Mouse (Mus musculus) neural tube, embryonic 12.5 days (tissue): Measurements from ENCODE around the gene Coro1a. TPM values are rescaled to one million over a fixed set of nuclear protein-coding genes. Genes with fewer than 3 reads are reported as not detected.

Experiments
- ATAC-seq: fragments of 200-750 bp; cut with Nextera tagmentation; 2 replicates; pipeline ENCODE4 v1.8.0; 2017; ENCODE audit warnings: low read depth, mild to moderate bottlenecking, moderate TSS enrichment, moderate library complexity; ENCODE audit not compliant: low FRiP score
- H3K27ac ChIP-seq: fragments of 300-500 bp; sonication (generic); 2 replicates; pipeline ENCODE4 v1.5.1; 2016
- H3K27me3 ChIP-seq: fragments of 300-500 bp; sonication (generic); replicated peaks from 2 replicates; pipeline ENCODE4 v1.6.1; 2016; ENCODE audit warnings: mild to moderate bottlenecking
- H3K36me3 ChIP-seq: fragments of 300-500 bp; sonication (generic); 2 replicates; pipeline ENCODE4 v1.6.1; 2016; ENCODE audit warnings: mild to moderate bottlenecking
- H3K4me1 ChIP-seq: fragments of 300-500 bp; sonication (generic); 2 replicates; pipeline ENCODE4 v1.6.1; 2016
- H3K4me2 ChIP-seq: fragments of 300-500 bp; sonication (generic); replicated peaks from 2 replicates; pipeline ENCODE4 v1.6.1; 2016; ENCODE audit warnings: mild to moderate bottlenecking
- H3K4me3 ChIP-seq: fragments of 300-500 bp; sonication (generic); 2 replicates; pipeline ENCODE4 v1.5.1; 2016
- H3K9ac ChIP-seq: fragments of 300-500 bp; sonication (generic); 2 replicates; pipeline ENCODE4 v1.6.1; 2016; ENCODE audit warnings: mild to moderate bottlenecking
- H3K9me3 ChIP-seq: fragments of 300-500 bp; sonication (generic); 2 replicates; pipeline ENCODE4 v1.6.1; 2016; ENCODE audit warnings: mild to moderate bottlenecking
- WGBS: fragments of 180-500 bp; shearing (Covaris S2); methylation state at CpG from one replicate; pipeline ENCODE4 v1.1.7; 2016; 5-methylcytosine and 5-hydroxymethylcytosine counted together
- polyA plus RNA-seq: library from polyadenylated mRNA; unstranded; fragments of >200 nt; fragmentation: Nextera tagmentation; extraction: Ambion mirVana; gene quantifications from 2 replicates; pipeline ENCODE4 v1.2.1, GENCODE M21; 2016

Coro1a gene
- polyA plus RNA-seq, 1 experiment from 2014 or later, result 70.5 TPM

DNA sequence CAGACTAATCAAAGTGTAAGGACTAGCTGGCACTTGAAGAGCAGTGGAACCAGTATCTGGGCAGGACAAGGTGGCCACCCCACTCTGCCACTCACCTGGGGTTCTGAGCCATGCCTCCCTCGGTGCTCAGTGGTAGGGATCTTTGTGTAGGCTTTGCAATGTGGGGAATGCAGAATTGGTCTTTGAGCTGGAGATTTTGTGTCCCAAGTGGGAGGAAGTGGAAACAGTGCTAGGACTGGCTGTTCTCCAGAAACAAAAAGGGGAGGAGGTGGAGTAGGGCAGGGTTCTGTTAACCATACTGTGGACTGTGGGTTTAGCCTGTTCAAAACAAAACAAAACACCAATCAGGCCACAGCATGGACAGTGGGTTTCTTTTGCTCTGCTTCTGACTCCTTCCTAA lies 31.4 kb downstream of the Coro1a start, which contains the start of gene Sult1a1:
Gene Sult1a1 (minus strand): TSS at position 226 of the 400 bp plus-strand sequence.
- Histone ChIP-seq H3K4me1 (no peaks in the 10 kb centered on the region), H3K9ac (no peak within 1 kb of the TSS), H3K4me3 (no peak within 1 kb of the TSS), H3K36me3 (peaks cover 25% of the 10 kb centered on the region), H3K27ac (no peak within 1 kb of the TSS), H3K4me2 (no peak within 1 kb of the TSS), H3K27me3 (no peaks in the 10 kb centered on the region), H3K9me3 (no peaks in the 10 kb centered on the region)
- 86% methylated on average over 1 of the region's 1 CpGs for WGBS
- ATAC-seq, result no peak

DNA sequence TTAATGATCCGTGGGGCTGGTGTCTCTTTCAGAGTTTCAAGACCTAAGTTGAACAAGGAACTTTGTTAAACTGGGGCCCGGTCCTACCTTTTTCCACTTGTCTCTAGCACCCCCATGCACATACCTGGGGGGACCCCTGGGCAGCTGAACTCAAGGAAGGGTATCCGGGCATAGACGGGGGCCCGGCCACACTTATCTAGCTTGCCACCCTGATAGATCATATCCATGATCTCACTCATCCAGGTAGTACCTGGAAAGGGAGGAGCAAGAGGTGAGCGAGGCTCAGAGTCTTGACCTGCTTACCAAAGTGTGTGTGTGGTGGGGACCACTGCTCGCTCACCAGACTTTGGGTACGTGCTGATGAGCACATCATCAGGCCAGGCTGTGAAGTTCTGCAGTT lies 32.5 kb downstream of the Coro1a start:
- H3K9ac ChIP-seq, result no peak overlapping the region
- no peak overlapping the region for H3K27ac ChIP-seq
- peaks cover 27% of the 10 kb centered on the region for H3K36me3 ChIP-seq
- no peak overlapping the region for H3K4me2 ChIP-seq
- no peak overlapping the region for H3K4me3 ChIP-seq
- WGBS, result 93% methylated on average over 8 of the region's 8 CpGs
- no peak for ATAC-seq
- H3K9me3 ChIP-seq, result no peaks in the 10 kb centered on the region
- no peaks in the 10 kb centered on the region for H3K27me3 ChIP-seq
- H3K4me1 ChIP-seq, result no peaks in the 10 kb centered on the region

GRCm38 (mm10) chr7:126672111-126672510 lies 35.5 kb downstream of the Coro1a start:
- ATAC-seq, result no peak
- 94% methylated on average over 9 of the region's 9 CpGs for WGBS
- H3K4me2 ChIP-seq, result no peak overlapping the region
- H3K4me3 ChIP-seq, result no peak overlapping the region
- H3K9ac ChIP-seq, result no peak overlapping the region
- H3K36me3 ChIP-seq, result peaks cover 34% of the 10 kb centered on the region
- no peaks in the 10 kb centered on the region for H3K4me1 ChIP-seq
- H3K27me3 ChIP-seq, result no peaks in the 10 kb centered on the region
- no peak overlapping the region for H3K27ac ChIP-seq
- no peaks in the 10 kb centered on the region for H3K9me3 ChIP-seq

- Histone ChIP-seq H3K27ac (no peak overlapping the region), H3K4me2 (no peak overlapping the region), H3K27me3 (no peaks in the 10 kb centered on the region), H3K4me1 (no peaks in the 10 kb centered on the region), H3K4me3 (no peak overlapping the region), H3K9me3 (no peaks in the 10 kb centered on the region), H3K36me3 (peaks cover 49% of the 10 kb centered on the region), H3K9ac (no peak overlapping the region)
- no peak for ATAC-seq
- WGBS, result 96% methylated on average over 3 of the region's 3 CpGs
These were observed 37.4 kb downstream of the Coro1a start for GRCm38 (mm10) chr7:126670152-126670551.

- Histone ChIP-seq H3K4me2 (no peak overlapping the region), H3K4me3 (no peak overlapping the region), H3K9me3 (no peaks in the 10 kb centered on the region), H3K4me1 (no peaks in the 10 kb centered on the region), H3K27ac (no peak overlapping the region), H3K9ac (no peak overlapping the region), H3K36me3 (peaks cover 53% of the 10 kb centered on the region), H3K27me3 (no peaks in the 10 kb centered on the region)
- no peak for ATAC-seq
- 87% methylated on average over 5 of the region's 5 CpGs for WGBS
These were observed 39.1 kb downstream of the Coro1a start for GRCm38 (mm10) chr7:126668452-126668851.

DNA sequence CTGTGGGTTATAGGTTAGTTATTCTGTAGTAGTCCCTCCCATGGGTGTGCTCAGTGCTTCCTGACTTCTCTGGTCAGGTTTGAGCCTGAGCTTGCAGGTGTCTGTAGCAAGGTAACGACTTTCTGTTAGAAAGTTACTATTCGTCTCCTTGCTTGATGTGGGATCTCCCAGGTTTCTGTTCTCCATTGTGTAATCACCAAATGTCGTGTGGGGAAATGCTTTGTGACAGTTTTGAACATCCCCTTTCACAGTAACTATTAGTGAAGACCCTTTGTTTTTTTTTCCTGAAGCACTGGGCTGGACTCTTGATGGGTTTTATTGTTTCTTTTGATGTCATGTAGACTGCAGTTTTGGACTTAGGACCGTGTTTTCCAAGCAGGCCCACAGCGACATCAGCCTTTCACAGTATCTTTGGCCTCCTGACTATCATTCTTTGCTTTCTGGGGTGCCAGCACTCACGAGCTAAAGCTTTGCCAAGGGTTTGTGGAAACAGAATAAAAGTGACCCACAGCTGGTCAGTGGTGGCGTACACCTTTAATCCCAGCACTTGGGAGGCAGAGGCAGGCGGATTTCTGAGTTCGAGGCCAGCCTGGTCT lies 40.0 kb downstream of the Coro1a start:
- Histone ChIP-seq H3K27me3 (no peaks in the 10 kb centered on the region), H3K9me3 (no peaks in the 10 kb centered on the region), H3K4me3 (no peak overlapping the region), H3K4me2 (no peak overlapping the region), H3K36me3 (peaks cover 48% of the 10 kb centered on the region), H3K4me1 (no peaks in the 10 kb centered on the region), H3K9ac (no peak overlapping the region), H3K27ac (no peak overlapping the region)
- ATAC-seq, result no peak
- WGBS, result 80% methylated on average over 9 of the region's 9 CpGs

DNA sequence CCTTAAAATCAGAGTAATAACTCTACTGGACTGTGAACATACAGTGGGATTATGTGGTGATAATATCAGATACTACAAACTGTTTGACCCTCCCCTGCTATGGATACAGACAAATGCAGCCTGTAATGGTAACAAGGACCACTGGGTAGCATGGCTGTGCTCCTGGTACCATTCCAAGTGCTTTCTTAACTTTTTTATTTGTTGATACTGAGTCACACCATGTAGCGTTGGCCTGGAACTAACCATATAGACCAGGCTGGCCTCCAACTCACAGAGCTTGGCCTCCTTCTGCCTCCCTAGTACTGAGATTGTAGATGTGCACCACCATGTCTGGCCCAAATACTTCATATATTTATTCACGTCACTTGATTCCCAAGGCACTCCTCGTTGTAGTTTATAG lies 42.3 kb downstream of the Coro1a start:
- WGBS, result 95% methylated on average over 3 of the region's 3 CpGs

GRCm38 (mm10) chr7:126663646-126664045 lies 43.9 kb downstream of the Coro1a start:
- Histone ChIP-seq H3K9me3 (no peaks in the 10 kb centered on the region), H3K9ac (no peak overlapping the region), H3K4me2 (no peak overlapping the region), H3K4me1 (no peaks in the 10 kb centered on the region), H3K4me3 (no peak overlapping the region), H3K27me3 (no peaks in the 10 kb centered on the region), H3K36me3 (peaks cover 32% of the 10 kb centered on the region), H3K27ac (no peak overlapping the region)
- 73% methylated on average over 8 of the region's 8 CpGs for WGBS
- ATAC-seq, result no peak

More for the DNA sequence above, 42.3 kb downstream of the Coro1a start:
- Histone ChIP-seq H3K4me1 (no peaks in the 10 kb centered on the region), H3K36me3 (peaks cover 32% of the 10 kb centered on the region), H3K9me3 (no peaks in the 10 kb centered on the region), H3K27me3 (no peaks in the 10 kb centered on the region), H3K27ac (no peak overlapping the region), H3K9ac (no peak overlapping the region), H3K4me3 (no peak overlapping the region), H3K4me2 (no peak overlapping the region)
- no peak for ATAC-seq

GRCm38 (mm10) chr7:126659771-126660170 lies 47.8 kb downstream of the Coro1a start:
- H3K9ac ChIP-seq, result no peak overlapping the region
- H3K27me3 ChIP-seq, result no peaks in the 10 kb centered on the region
- 89% methylated on average over 3 of the region's 3 CpGs for WGBS
- peaks cover 7% of the 10 kb centered on the region for H3K36me3 ChIP-seq
- H3K4me2 ChIP-seq, result no peak overlapping the region
- H3K4me3 ChIP-seq, result no peak overlapping the region
- no peak overlapping the region for H3K27ac ChIP-seq
- H3K9me3 ChIP-seq, result no peaks in the 10 kb centered on the region
- H3K4me1 ChIP-seq, result no peaks in the 10 kb centered on the region
- ATAC-seq, result no peak

DNA sequence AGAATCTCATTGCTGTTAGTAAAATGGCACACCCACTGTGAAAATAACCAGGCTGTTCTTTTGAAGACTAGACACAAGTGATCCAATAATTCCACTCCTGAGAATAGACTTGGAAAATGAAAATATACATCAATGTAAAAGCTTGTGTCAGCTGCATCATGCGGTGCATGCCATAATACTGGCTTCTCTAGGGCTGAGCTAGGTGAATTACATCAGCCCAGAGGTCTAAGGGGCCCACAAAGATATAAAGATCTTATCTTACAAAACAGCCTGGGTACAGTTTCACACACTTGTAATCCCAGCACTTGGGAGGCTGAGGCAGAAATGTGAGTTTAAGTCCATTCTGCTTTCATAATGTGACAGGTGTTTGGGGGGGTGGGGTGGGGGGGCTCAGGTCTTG lies 50.1 kb downstream of the Coro1a start:
- Histone ChIP-seq H3K27ac (no peak overlapping the region), H3K4me2 (no peak overlapping the region), H3K9ac (no peak overlapping the region), H3K27me3 (no peaks in the 10 kb centered on the region), H3K4me3 (no peak overlapping the region), H3K9me3 (no peaks in the 10 kb centered on the region), H3K4me1 (no peaks in the 10 kb centered on the region), H3K36me3 (no peaks in the 10 kb centered on the region; the same call in 1 of the 2 replicates)
- WGBS, result 83% methylated on average over 1 of the region's 1 CpGs
- ATAC-seq, result no peak

DNA sequence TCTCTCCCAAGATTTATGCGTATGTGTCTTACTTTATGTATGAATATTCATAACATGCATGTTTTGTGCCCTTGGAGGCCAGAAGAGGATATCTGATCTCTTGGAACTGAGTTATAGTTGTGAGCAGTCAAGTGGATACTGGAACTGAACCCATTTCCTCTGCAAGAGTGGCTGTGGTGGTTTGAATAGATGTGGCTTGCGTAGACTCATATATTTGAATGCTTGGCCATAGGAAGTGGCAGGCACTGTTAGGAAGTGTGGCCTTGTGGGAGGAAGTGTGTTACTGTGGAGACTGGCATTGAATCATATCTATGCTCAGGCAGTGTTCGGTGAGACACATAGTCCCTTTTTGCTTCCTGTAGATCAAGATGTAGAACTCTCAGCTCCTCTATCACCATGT lies 51.9 kb downstream of the Coro1a start:
- no peak overlapping the region for H3K4me3 ChIP-seq
- WGBS, result 93% methylated on average over 3 of the region's 3 CpGs

DNA sequence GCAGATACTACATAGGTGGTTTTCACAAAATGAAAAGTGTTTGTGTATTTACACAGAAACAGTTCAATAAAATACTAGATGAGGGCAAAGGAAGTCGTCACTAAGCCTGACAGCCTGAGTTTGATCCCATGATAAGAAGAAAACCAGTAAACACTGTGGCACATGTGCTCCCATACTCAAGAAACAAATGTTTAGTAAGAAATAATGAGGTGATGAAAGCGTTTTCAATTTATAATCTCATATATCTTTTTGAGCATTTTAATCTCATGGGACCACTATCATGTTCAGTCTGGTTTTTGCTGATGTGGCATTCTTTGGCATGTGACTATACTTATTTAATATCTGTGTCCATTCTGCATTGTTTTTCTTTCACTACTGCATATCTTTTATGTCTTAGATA lies 53.6 kb downstream of the Coro1a start:
- Histone ChIP-seq H3K27me3 (no peaks in the 10 kb centered on the region), H3K4me1 (0 out of 2 replicates have a peak, but pooled peaks cover 2% of the 10 kb centered on the region), H3K4me3 (no peak overlapping the region), H3K9ac (no peak overlapping the region), H3K27ac (no peak overlapping the region), H3K36me3 (no peaks in the 10 kb centered on the region), H3K9me3 (no peaks in the 10 kb centered on the region), H3K4me2 (no peak overlapping the region)
- WGBS, result 87% methylated on average over 2 of the region's 2 CpGs
- no peak for ATAC-seq

More for the DNA sequence above, 51.9 kb downstream of the Coro1a start:
- Histone ChIP-seq H3K9ac (no peak overlapping the region), H3K4me2 (no peak overlapping the region), H3K27ac (no peak overlapping the region), H3K4me1 (no peaks in the 10 kb centered on the region), H3K36me3 (no peaks in the 10 kb centered on the region), H3K9me3 (no peaks in the 10 kb centered on the region), H3K27me3 (no peaks in the 10 kb centered on the region)
- no peak for ATAC-seq

DNA sequence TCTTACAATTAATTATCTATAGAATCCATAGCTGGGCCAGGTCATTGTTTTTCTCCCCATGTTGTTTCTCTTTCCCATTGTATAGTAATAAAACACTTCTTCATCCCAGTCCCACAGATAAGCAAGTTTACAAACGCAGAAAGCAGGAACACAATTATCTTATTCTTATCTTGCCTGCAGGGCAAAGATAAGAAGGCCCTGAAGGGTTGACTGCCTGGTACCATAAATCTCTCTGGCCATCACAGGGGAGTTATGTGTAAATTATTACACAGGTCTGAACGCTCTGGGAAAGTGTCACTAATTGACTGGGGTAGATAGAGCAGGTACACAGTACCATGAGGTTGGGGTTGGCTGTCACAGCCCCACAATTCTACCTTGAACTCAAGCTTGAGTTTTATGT lies 56.7 kb downstream of the Coro1a start:
- Histone ChIP-seq H3K9ac (no peak overlapping the region), H3K4me3 (no peak overlapping the region), H3K27me3 (no peaks in the 10 kb centered on the region), H3K27ac (no peak overlapping the region), H3K4me2 (no peak overlapping the region), H3K36me3 (no peaks in the 10 kb centered on the region), H3K4me1 (0 out of 2 replicates have a peak, but pooled peaks cover 2% of the 10 kb centered on the region), H3K9me3 (no peaks in the 10 kb centered on the region)
- 86% methylated on average over 2 of the region's 2 CpGs for WGBS
- no peak for ATAC-seq
